In the genomic region with DNA sequence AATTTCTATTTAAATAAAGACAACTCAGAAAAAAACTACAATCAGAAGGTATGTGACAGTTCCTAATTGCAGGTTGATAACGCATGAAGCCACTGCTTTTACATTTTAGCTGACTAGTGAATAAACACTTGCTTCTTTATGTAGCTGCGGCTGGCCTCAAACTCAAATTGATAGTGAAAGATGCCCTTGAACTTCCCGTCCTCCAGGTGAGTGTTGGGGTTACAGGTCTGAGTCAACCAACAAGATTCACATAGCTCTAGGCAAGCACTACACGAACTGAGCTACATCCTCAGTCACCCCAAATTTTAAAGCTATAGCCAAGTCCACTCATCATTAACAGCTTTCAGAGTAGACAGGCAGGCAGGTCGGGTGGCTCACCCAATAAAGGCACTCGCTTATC, we compare ENCODE assay signal across 13 mouse cellular contexts.
DNase-seq lines count a peak whose midpoint lies in the region; ATAC-seq lines count a peak whose summit lies in the region.
"Had no signal": no experiment of that assay in that cellular context is flagged by ENCODE, and none has a peak within 500 bp of the region (broad histone marks: within the 10 kb centered on the region; RNA-seq: fewer than 3 reads in every experiment).

No protein-coding gene starts in this region.

- peak overlapping the region; percentile 10; the same call in 1 of the 2 replicates for H3K9ac ChIP-seq in forebrain, embryonic 16.5 days (replicated peaks; ENCODE audit: low read depth, low read length)
- no peak overlapping the region for H3K9ac ChIP-seq in midbrain, embryonic 11.5 days (ENCODE audit: low read length)
- H3K9ac ChIP-seq: heart, embryonic 15.5 days; liver, embryonic 15.5 days had no signal

- no peak for ATAC-seq in forebrain, embryonic 16.5 days
- no peak for ATAC-seq in midbrain, embryonic 11.5 days (ENCODE audit: low FRiP score)

- peaks cover 49% of the 10 kb centered on the region for H3K4me1 ChIP-seq in forebrain, embryonic 16.5 days (replicated peaks; ENCODE audit: control insufficient read depth, insufficient read depth, low read length)
- H3K4me1 ChIP-seq in midbrain, embryonic 11.5 days (ENCODE audit: control insufficient read depth, insufficient read depth, low read length), result peaks cover 24% of the 10 kb centered on the region
- H3K4me1 ChIP-seq: liver, embryonic 15.5 days had no signal

- no peak overlapping the region for H3K27ac ChIP-seq in forebrain, embryonic 16.5 days (ENCODE audit: low read length)
- H3K27ac ChIP-seq in midbrain, embryonic 11.5 days (ENCODE audit: low read depth, low read length), result no peak overlapping the region
- H3K27ac ChIP-seq: gastrocnemius, adult 2 months; heart, embryonic 15.5 days; liver, embryonic 15.5 days had no signal

- H3K4me2 ChIP-seq in forebrain, embryonic 16.5 days (ENCODE audit: low read length), result peak overlapping the region; percentile 51
- H3K4me2 ChIP-seq in midbrain, embryonic 11.5 days, result peak overlapping the region; percentile 63
- H3K4me2 ChIP-seq: liver, embryonic 15.5 days had no signal

- no peaks in the 10 kb centered on the region for H3K36me3 ChIP-seq in forebrain, embryonic 16.5 days (ENCODE audit: control insufficient read depth, insufficient read depth)
- no peaks in the 10 kb centered on the region for H3K36me3 ChIP-seq in midbrain, embryonic 11.5 days (ENCODE audit: control insufficient read depth, insufficient read depth, low read length)
- H3K36me3 ChIP-seq: G1E; heart, embryonic 15.5 days; liver, embryonic 15.5 days had no signal

- peak overlapping the region; percentile 27 for H3K4me3 ChIP-seq in forebrain, embryonic 16.5 days (replicated peaks; ENCODE audit: low read length)
- H3K4me3 ChIP-seq in midbrain, embryonic 11.5 days (ENCODE audit: low read depth, low read length), result no peak overlapping the region
- H3K4me3 ChIP-seq: gastrocnemius, adult 2 months; heart, embryonic 15.5 days; liver, embryonic 15.5 days had no signal

- no peaks in the 10 kb centered on the region for H3K27me3 ChIP-seq in forebrain, embryonic 16.5 days (replicated peaks; ENCODE audit: control insufficient read depth, insufficient read depth, low read length)
- H3K27me3 ChIP-seq in midbrain, embryonic 11.5 days (ENCODE audit: control insufficient read depth, insufficient read depth, low read length), result no peaks in the 10 kb centered on the region

- no peaks in the 10 kb centered on the region for H3K9me3 ChIP-seq in forebrain, embryonic 16.5 days (ENCODE audit: control insufficient read depth, low read length)
- H3K9me3 ChIP-seq in midbrain, embryonic 11.5 days (ENCODE audit: control insufficient read depth, low read length), result no peaks in the 10 kb centered on the region
- H3K9me3 ChIP-seq: G1E; heart, embryonic 15.5 days; liver, embryonic 15.5 days had no signal

- peak; percentile 29 for DNase-seq in thymus, postnatal 25 days
- no peak for DNase-seq in thymus, adult 18-20 months
- no peak for DNase-seq in midbrain, embryonic 11.5 days (ENCODE audit: low spot score, missing footprints)
- no peak for DNase-seq in cerebellum, postnatal 25 days
- no peak for DNase-seq in heart, adult 8-10 months (ENCODE audit: low spot score)
- DNase-seq in spleen, postnatal 36 days (ENCODE audit: low spot score in 2 of 2), result no peak
- DNase-seq: gastrocnemius, adult 2 months; kidney, postnatal 10 days; thymus, adult 2 months had no signal

- WGBS in forebrain, embryonic 16.5 days, result 49% methylated on average over 6 of the region's 6 CpGs
- WGBS in midbrain, embryonic 11.5 days, result 80% methylated on average over 6 of the region's 6 CpGs
